Mouse (Mus musculus) large intestine, adult 2 months (tissue): ENCODE results near the gene Tnfrsf25. TPM values are rescaled to one million over a fixed set of nuclear protein-coding genes. Genes with fewer than 3 reads are reported as not detected.

ENCODE experiments used
- DNase-seq: peaks from one replicate; pipeline ENCODE4 v3.0.0-alpha.2; 2012; ENCODE audit warnings: low read depth, low spot score
- WGBS: fragments of 180-500 bp; shearing (Covaris S2); methylation state at CpG from one replicate; pipeline ENCODE4 v1.1.7; 2018; 5-methylcytosine and 5-hydroxymethylcytosine counted together
- polyA plus RNA-seq: library from polyadenylated mRNA; depleted of rRNA; stranded (reverse); fragments of >200 nt; gene quantifications from 2 replicates; pipeline ENCODE4 v1.2.3, GENCODE M21; 2012; rRNA removed

Gene Tnfrsf25
- polyA plus RNA-seq, 1 experiment, result 3.6 TPM

- WGBS, result 18% methylated on average over 2 of the region's 2 CpGs
- no peak for DNase-seq
Observed at GRCm38 (mm10) chr4:152162748-152163147, 47.0 kb downstream of the Tnfrsf25 start.

- DNase-seq, result no peak
- WGBS, result 10% methylated on average over 22 of the region's 22 CpGs
Observed at GRCm38 (mm10) chr4:152165036-152165931, 49.5 kb downstream of the Tnfrsf25 start.

- no peak for DNase-seq
- 21% methylated on average over 8 of the region's 8 CpGs for WGBS
Observed at GRCm38 (mm10) chr4:152168052-152168451, 52.3 kb downstream of the Tnfrsf25 start.

GRCm38 (mm10) chr4:152169103-152169502 lies 53.4 kb downstream of the Tnfrsf25 start:
- WGBS, result 81% methylated on average over 7 of the region's 7 CpGs
- DNase-seq, result no peak

Other genes with a start within 250 kb of the Tnfrsf25 start
- 60.8 and 69.6 TPM in 2 replicates for gene Dnajc11, start 182.2 kb upstream of the Tnfrsf25 start, polyA plus RNA-seq
- gene Thap3, start 126.9 kb upstream of the Tnfrsf25 start, polyA plus RNA-seq, result 21.0 and 24.7 TPM in 2 replicates
- 4.4 and 4.8 TPM in 2 replicates for gene Phf13, start 119.7 kb upstream of the Tnfrsf25 start, polyA plus RNA-seq
- gene Klhl21, start 107.1 kb upstream of the Tnfrsf25 start, polyA plus RNA-seq, result 9.1 and 10.4 TPM in 2 replicates
- 12.0 and 15.4 TPM in 2 replicates for gene Zbtb48, start 88.3 kb upstream of the Tnfrsf25 start, polyA plus RNA-seq
- gene Tas1r1, start 77.4 kb upstream of the Tnfrsf25 start, polyA plus RNA-seq, result 0.04 and 0.07 TPM in 2 replicates
- gene Nol9, start 76.6 kb upstream of the Tnfrsf25 start, polyA plus RNA-seq, result 16.0 and 17.2 TPM in 2 replicates
- 12.7 and 17.0 TPM in 2 replicates for gene Plekhg5, start 43.4 kb upstream of the Tnfrsf25 start, polyA plus RNA-seq
- 157 and 237 TPM in 2 replicates for gene Espn, start 36.4 kb downstream of the Tnfrsf25 start, polyA plus RNA-seq
- 7.5 and 17.1 TPM in 2 replicates for gene Hes2, start 42.9 kb downstream of the Tnfrsf25 start, polyA plus RNA-seq
- gene Acot7, start 62.2 kb downstream of the Tnfrsf25 start, polyA plus RNA-seq, result 50.9 and 56.5 TPM in 2 replicates
- gene Gpr153, start 158.3 kb downstream of the Tnfrsf25 start, polyA plus RNA-seq, result 6.5 and 8.1 TPM in 2 replicates
- not detected in 2 replicates for gene Hes3, start 175.7 kb downstream of the Tnfrsf25 start, polyA plus RNA-seq
- gene Icmt, start 181.3 kb downstream of the Tnfrsf25 start, polyA plus RNA-seq, result 22.1 and 30.5 TPM in 2 replicates
- 3.5 and 4.0 TPM in 2 replicates for gene Rnf207, start 203.1 kb downstream of the Tnfrsf25 start, polyA plus RNA-seq
- gene Rpl22, start 209.8 kb downstream of the Tnfrsf25 start, polyA plus RNA-seq, result 82.6 and 90.4 TPM in 2 replicates
- gene Chd5, start 222.7 kb downstream of the Tnfrsf25 start, polyA plus RNA-seq, result 0.49 and 0.56 TPM in 2 replicates